Mouse (Mus musculus): Measurements from ENCODE around the gene Slc25a15. TPM values are rescaled to one million over a fixed set of nuclear protein-coding genes. Genes with fewer than 3 reads are reported as not detected.

The Slc25a15 gene
- polyA plus RNA-seq, 1 experiment from 2014 or later: 16.3 TPM

DNA sequence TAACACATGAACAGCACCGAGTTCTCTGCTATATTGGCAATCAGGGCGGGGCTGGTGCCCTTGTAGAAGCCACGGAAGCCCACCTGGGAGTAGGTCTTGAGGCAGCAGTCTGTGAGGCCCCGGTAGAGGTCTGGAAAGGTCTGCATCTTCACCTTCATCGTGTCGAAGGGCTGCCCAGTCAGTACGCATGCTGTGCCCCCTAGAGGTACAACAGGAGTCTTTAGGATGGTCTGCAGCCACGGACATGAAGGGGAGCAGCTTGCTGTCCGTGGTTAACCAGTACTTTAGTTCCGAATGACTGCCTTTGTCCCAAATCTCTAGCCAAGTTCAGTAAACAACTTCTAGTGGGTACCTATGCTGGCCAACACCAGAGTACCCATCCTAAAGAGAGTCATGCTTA is 8.5 kb downstream of the Slc25a15 start:
- no peak for DNase-seq (ENCODE audit: low spot score)
- no peak overlapping the region for H3K4me3 ChIP-seq
- H3K36me3 ChIP-seq (replicated peaks): peaks cover 64% of the 10 kb centered on the region
- H3K9me3 ChIP-seq: no peaks in the 10 kb centered on the region
- no peaks in the 10 kb centered on the region for H3K4me1 ChIP-seq
- H3K27ac ChIP-seq (replicated peaks): no peak overlapping the region
- no peaks in the 10 kb centered on the region for H3K27me3 ChIP-seq (replicated peaks; ENCODE audit: low read depth, poor library complexity, severe bottlenecking)
- 83% methylated on average over 10 of the region's 10 CpGs for WGBS

DNA sequence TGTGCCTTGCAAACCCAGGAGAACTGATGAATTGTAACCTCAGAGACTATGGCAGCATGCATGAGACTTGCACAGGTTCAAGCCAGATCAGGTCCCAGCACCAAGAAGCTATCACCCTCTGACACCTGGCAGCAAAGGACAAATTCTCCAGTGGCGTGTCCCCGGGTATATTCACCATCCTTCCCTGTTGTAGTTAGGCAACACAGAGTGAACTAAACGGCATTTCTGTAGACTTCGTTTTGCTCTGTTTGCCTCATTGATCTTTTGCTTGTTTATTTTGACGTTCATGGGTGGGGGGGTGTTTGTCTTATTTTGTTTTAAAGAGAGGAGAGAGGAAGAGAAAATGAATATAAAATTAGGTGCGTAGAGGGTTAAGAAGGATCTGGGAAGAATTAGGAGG is 13.2 kb downstream of the Slc25a15 start:
- peaks cover 88% of the 10 kb centered on the region for H3K36me3 ChIP-seq (replicated peaks)
- H3K27ac ChIP-seq (replicated peaks): no peak overlapping the region
- H3K27me3 ChIP-seq (replicated peaks; ENCODE audit: low read depth, poor library complexity, severe bottlenecking): no peaks in the 10 kb centered on the region
- H3K4me1 ChIP-seq: no peaks in the 10 kb centered on the region
- H3K4me3 ChIP-seq: no peak overlapping the region
- 91% methylated on average over 6 of the region's 6 CpGs for WGBS
- no peaks in the 10 kb centered on the region for H3K9me3 ChIP-seq
- DNase-seq (ENCODE audit: low spot score): no peak

- H3K27ac ChIP-seq (replicated peaks): no peak overlapping the region
- no peak for DNase-seq (ENCODE audit: low spot score)
- H3K9me3 ChIP-seq: no peaks in the 10 kb centered on the region
- WGBS: 78% methylated on average over 19 of the region's 19 CpGs
- H3K36me3 ChIP-seq (replicated peaks): peaks cover 66% of the 10 kb centered on the region
- H3K4me1 ChIP-seq: no peaks in the 10 kb centered on the region
- H3K27me3 ChIP-seq (replicated peaks; ENCODE audit: low read depth, poor library complexity, severe bottlenecking): no peaks in the 10 kb centered on the region
- no peak overlapping the region for H3K4me3 ChIP-seq
Observed at GRCm38 (mm10) chr8:22382824-22383595, 15.4 kb downstream of the Slc25a15 start.

DNA sequence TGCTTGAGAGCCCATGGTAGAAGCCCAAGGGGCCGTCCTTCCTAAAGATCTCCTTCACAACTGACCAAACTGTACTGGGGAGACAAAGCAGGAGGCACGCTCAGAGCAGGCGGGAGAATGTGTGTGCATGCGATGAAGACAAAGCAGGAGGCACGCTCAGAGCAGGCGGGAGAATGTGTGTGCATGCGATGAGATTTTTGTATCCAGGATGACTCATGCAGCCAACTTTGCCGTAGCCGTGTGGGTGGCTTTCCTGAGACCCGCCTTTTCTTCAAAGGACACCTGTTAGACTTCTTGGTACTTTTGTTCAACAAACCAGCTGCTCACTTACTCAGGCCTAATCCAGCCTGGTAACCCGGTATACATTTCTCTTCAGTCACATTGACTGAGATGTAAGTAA is 17.5 kb downstream of the Slc25a15 start:
- WGBS: 94% methylated on average over 11 of the region's 11 CpGs
- no peak overlapping the region for H3K27ac ChIP-seq (replicated peaks)
- H3K36me3 ChIP-seq (replicated peaks): peaks cover 52% of the 10 kb centered on the region
- DNase-seq (ENCODE audit: low spot score): no peak
- H3K4me3 ChIP-seq: no peak overlapping the region
- H3K4me1 ChIP-seq: no peaks in the 10 kb centered on the region
- no peaks in the 10 kb centered on the region for H3K27me3 ChIP-seq (replicated peaks; ENCODE audit: low read depth, poor library complexity, severe bottlenecking)
- no peaks in the 10 kb centered on the region for H3K9me3 ChIP-seq

DNA sequence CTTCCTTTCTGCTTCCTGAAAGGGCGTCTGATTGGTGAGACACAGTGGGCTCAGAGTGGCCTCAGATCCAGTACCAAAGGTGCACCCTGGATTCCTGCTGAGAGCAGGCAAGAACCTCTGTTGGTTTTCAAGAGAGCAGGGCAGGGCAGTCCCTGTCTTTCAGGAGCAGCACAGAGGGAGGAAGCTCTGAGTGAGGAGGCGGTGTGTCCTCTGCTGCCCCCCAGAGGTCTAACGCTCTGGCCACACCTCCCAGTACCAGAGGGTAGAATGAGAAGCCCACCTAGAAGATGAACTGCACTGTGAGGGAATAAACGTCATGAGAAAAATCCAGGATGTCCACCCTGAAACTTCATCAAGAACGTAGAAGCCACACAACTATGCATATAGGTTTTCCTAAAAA is 21.5 kb downstream of the Slc25a15 start:
- Histone ChIP-seq H3K4me3 (no peak overlapping the region), H3K27ac (replicated peaks) (no peak overlapping the region), H3K9me3 (no peaks in the 10 kb centered on the region), H3K4me1 (no peaks in the 10 kb centered on the region), H3K36me3 (replicated peaks) (peaks cover 19% of the 10 kb centered on the region), H3K27me3 (replicated peaks; ENCODE audit: low read depth, poor library complexity, severe bottlenecking) (no peaks in the 10 kb centered on the region)
- WGBS: 48% methylated on average over 5 of the region's 5 CpGs
- DNase-seq (ENCODE audit: low spot score): peak; percentile 72

DNA sequence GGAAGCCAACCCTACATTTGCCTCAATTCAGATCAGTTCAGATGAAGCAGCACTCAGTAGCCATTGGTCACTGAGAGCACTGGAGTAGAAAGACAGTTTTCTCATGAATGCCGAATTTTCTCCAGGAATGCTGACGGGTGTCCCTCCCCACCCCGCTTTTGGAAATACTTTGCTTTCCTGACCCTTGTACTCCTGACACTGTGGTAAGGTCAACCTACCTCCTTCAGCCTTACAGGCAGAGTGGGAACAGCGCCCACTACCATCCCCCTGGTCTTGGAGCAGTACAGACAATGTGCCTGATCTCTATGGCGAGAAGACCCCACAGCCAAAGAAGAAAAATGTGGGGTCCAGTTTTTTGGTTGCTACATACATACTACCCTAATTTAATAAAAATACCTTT is 22.1 kb downstream of the Slc25a15 start:
- WGBS: 95% methylated on average over 5 of the region's 5 CpGs
- no peak overlapping the region for H3K4me3 ChIP-seq
- peaks cover 13% of the 10 kb centered on the region for H3K36me3 ChIP-seq (replicated peaks)
- no peaks in the 10 kb centered on the region for H3K9me3 ChIP-seq
- no peak for DNase-seq (ENCODE audit: low spot score)
- H3K27me3 ChIP-seq (replicated peaks; ENCODE audit: low read depth, poor library complexity, severe bottlenecking): no peaks in the 10 kb centered on the region
- no peak overlapping the region for H3K27ac ChIP-seq (replicated peaks)
- no peaks in the 10 kb centered on the region for H3K4me1 ChIP-seq

- H3K36me3 ChIP-seq (replicated peaks): no peaks in the 10 kb centered on the region
- DNase-seq (ENCODE audit: low spot score): no peak
- H3K4me1 ChIP-seq: no peaks in the 10 kb centered on the region
- no peak overlapping the region for H3K4me3 ChIP-seq
- 90% methylated on average over 6 of the region's 6 CpGs for WGBS
- H3K27me3 ChIP-seq (replicated peaks; ENCODE audit: low read depth, poor library complexity, severe bottlenecking): no peaks in the 10 kb centered on the region
- no peak overlapping the region for H3K27ac ChIP-seq (replicated peaks)
- H3K9me3 ChIP-seq: no peaks in the 10 kb centered on the region
Observed at GRCm38 (mm10) chr8:22359882-22360281, 38.5 kb downstream of the Slc25a15 start.

DNA sequence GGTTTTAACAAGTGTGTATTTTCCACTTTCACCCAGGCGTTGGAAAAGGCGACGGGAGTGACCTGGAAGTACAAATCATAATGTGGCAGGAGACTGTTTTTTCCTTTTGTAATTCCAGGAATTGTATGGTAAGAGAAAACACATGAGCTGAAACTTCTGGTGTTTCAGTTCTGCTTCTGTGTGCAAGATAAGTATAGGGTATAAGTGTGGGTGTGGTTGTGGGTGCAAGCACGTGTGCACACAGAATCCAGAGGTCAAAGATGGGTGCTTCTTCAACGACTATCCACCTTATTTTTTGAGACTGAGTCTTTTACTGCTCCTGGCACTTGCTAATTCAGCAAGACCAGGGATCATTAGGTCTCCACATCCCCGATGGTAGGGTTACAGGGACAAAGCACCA is 39.0 kb downstream of the Slc25a15 start:
- H3K27me3 ChIP-seq (replicated peaks; ENCODE audit: low read depth, poor library complexity, severe bottlenecking): no peaks in the 10 kb centered on the region
- H3K27ac ChIP-seq (replicated peaks): no peak overlapping the region
- 92% methylated on average over 6 of the region's 6 CpGs for WGBS
- DNase-seq (ENCODE audit: low spot score): no peak
- no peak overlapping the region for H3K4me3 ChIP-seq
- no peaks in the 10 kb centered on the region for H3K9me3 ChIP-seq
- no peaks in the 10 kb centered on the region for H3K4me1 ChIP-seq
- H3K36me3 ChIP-seq (replicated peaks): no peaks in the 10 kb centered on the region

GRCm38 (mm10) chr8:22335426-22335825 is 63.0 kb downstream of the Slc25a15 start:
- no peak for DNase-seq (ENCODE audit: low spot score)
- no peak overlapping the region for H3K27ac ChIP-seq (replicated peaks)
- no peaks in the 10 kb centered on the region for H3K36me3 ChIP-seq (replicated peaks)
- no peaks in the 10 kb centered on the region for H3K9me3 ChIP-seq
- H3K4me1 ChIP-seq: no peaks in the 10 kb centered on the region
- H3K4me3 ChIP-seq: no peak overlapping the region
- 90% methylated on average over 13 of the region's 13 CpGs for WGBS
- H3K27me3 ChIP-seq (replicated peaks; ENCODE audit: low read depth, poor library complexity, severe bottlenecking): no peaks in the 10 kb centered on the region

Other genes starting within 250 kb of the Slc25a15 start
- 6.8 and 7.3 TPM in 2 replicates for gene Nek3, start 232.2 kb downstream of the Slc25a15 start, polyA plus RNA-seq (2016; fragmentation: Nextera tagmentation; extraction: Ambion mirVana)
- gene Ckap2, start 212.8 kb downstream of the Slc25a15 start, polyA plus RNA-seq (2016; fragmentation: Nextera tagmentation; extraction: Ambion mirVana): 48.6 and 51.9 TPM in 2 replicates
- gene Vps36, start 205.8 kb downstream of the Slc25a15 start, polyA plus RNA-seq (2016; fragmentation: Nextera tagmentation; extraction: Ambion mirVana): 41.7 and 44.5 TPM in 2 replicates
- gene Thsd1, start 171.3 kb downstream of the Slc25a15 start, polyA plus RNA-seq (2016; fragmentation: Nextera tagmentation; extraction: Ambion mirVana): 9.8 and 10.5 TPM in 2 replicates
- not detected in 2 replicates for gene Tpte, start 115.2 kb downstream of the Slc25a15 start, polyA plus RNA-seq (2016; fragmentation: Nextera tagmentation; extraction: Ambion mirVana)
- 42.4 and 43.2 TPM in 2 replicates for gene Mrps31, start 12.8 kb upstream of the Slc25a15 start, polyA plus RNA-seq (2016; fragmentation: Nextera tagmentation; extraction: Ambion mirVana)